Mouse (Mus musculus) ES-E14 (cell line): ENCODE results near the gene Car14.

Source experiments
- CHD2 ChIP-seq: IDR thresholded peaks from 2 replicates; pipeline ENCODE4 v1.6.1; 2014; ENCODE audit warnings: mild to moderate bottlenecking, low read depth, low read length, inconsistent platforms
- HCFC1 ChIP-seq: IDR thresholded peaks from 2 replicates; pipeline ENCODE4 v1.6.1; 2012; ENCODE audit warnings: low read length, inconsistent platforms, borderline replicate concordance; ENCODE audit not compliant: insufficient read depth
- ZC3H11A ChIP-seq: IDR thresholded peaks from 2 replicates; pipeline ENCODE4 v1.6.1; 2012; ENCODE audit warnings: low read depth, mild to moderate bottlenecking, inconsistent platforms, low read length, borderline replicate concordance
- ZNF384 ChIP-seq: IDR thresholded peaks from 2 replicates; pipeline ENCODE4 v1.6.1; 2012; ENCODE audit warnings: low read depth, low read length, inconsistent platforms

DNA sequence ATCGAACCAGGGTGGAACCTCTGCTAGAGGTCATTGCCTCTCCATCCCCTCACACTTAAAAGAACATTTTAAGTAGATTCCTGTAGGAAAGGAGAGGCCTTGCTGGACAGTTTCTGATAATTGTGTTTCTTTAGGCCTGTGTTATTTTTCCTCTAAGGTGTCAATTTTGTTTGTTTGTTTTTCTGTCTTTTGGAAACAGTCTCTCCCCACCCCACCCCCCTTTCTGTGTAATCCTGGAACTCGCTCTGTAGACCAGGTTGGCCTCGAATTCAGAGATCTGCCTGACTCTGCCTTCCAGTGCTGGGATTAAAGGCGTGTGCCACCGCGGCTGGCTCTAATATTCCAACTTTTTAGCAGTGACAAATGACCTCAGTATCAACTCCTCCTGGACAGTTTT lies 23.8 kb upstream of the Car14 start:
- TF ChIP-seq ZNF384: no peak
- no peak for TF ChIP-seq HCFC1
- no peak for TF ChIP-seq ZC3H11A
- TF ChIP-seq CHD2: no peak
